Mouse (Mus musculus) heart, postnatal 0 days (tissue): ENCODE data around the gene Pard3b.

Experiments
- CTCF ChIP-seq: IDR thresholded peaks from 2 replicates; pipeline ENCODE4 v1.5.1; 2016; ENCODE audit warnings: antibody characterized with exemption, control low read depth, low read depth
- EP300 ChIP-seq: IDR thresholded peaks from 2 replicates; pipeline ENCODE4 v1.6.1; 2016; ENCODE audit warnings: antibody characterized with exemption, low read depth

- TF ChIP-seq CTCF (no peak), EP300 (no peak)
These were observed 709.7 kb downstream of the Pard3b start for GRCm38 (mm10) chr1:62348371-62348770.
